In the genomic region with DNA sequence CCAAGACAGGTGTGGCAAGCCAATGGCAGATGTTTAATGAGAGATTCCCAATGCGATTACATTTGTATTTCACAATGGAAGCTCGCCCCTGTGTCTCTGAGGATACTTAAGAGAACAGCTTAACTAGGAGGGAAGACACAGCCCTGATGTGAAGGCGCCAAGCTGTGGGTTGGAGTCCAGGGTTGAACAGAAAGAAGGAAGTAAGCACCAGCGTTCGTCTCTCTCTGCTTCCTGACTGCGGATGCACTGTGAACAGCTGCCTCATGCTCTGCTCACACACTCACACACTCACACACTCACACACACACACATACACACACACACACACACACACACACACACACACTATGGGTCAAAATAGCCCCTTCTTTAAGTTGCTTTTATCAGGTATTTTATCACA, we compare ENCODE assay signal across 15 mouse cellular contexts.
"Had no signal": no experiment of that assay in that cellular context is flagged by ENCODE, and none has a peak within 500 bp of the region (broad histone marks: within the 10 kb centered on the region; RNA-seq: fewer than 3 reads in every experiment).

No protein-coding gene starts in this region.

- DNase-seq: gastrocnemius, postnatal 14 days; heart, adult 11 months; heart, adult 2 months; heart, postnatal 14 days; heart, postnatal 36 days; kidney, adult 11 months; kidney, adult 2 months; kidney, adult 9 months; kidney, postnatal 36 days; layer of hippocampus, adult 9-11 months; layer of hippocampus, postnatal 36 days; left cerebral cortex, postnatal 4 days had no signal

- ATAC-seq: hindbrain, postnatal 0 days; intestine, embryonic 16.5 days; liver, embryonic 12.5 days had no signal
